Mouse (Mus musculus) midbrain, embryonic 14.5 days (tissue): ENCODE results near the gene Fam222b. TPM values are rescaled to one million over a fixed set of nuclear protein-coding genes. Genes with fewer than 3 reads are reported as not detected.

Experiments
- ATAC-seq: fragments of 200-750 bp; cut with Nextera tagmentation; 2 replicates; pipeline ENCODE4 v1.8.0; 2017; ENCODE audit warnings: moderate number of reproducible peaks, moderate library complexity; ENCODE audit not compliant: low FRiP score, low TSS enrichment
- DNase-seq: peaks from one replicate; pipeline ENCODE4 v3.0.0-alpha.2; 2015
- H3K27ac ChIP-seq: fragments of 300-500 bp; sonication (generic); replicated peaks from 2 replicates; pipeline ENCODE4 v1.5.1; 2014; ENCODE audit warnings: mild to moderate bottlenecking, low read depth, low read length, moderate library complexity
- H3K27me3 ChIP-seq: fragments of 300-500 bp; sonication (generic); 2 replicates; pipeline ENCODE4 v1.6.1; 2014; ENCODE audit warnings: low read length, control low read depth, mixed read lengths; ENCODE audit not compliant: control insufficient read depth, insufficient read depth
- H3K36me3 ChIP-seq: fragments of 300-500 bp; sonication (generic); 2 replicates; pipeline ENCODE4 v1.6.1; 2014; ENCODE audit warnings: low read length, control low read depth; ENCODE audit not compliant: control insufficient read depth, insufficient read depth
- H3K4me1 ChIP-seq: fragments of 300-500 bp; sonication (generic); 2 replicates; pipeline ENCODE4 v1.6.1; 2014; ENCODE audit warnings: mild to moderate bottlenecking, antibody characterized with exemption, low read length, control low read depth; ENCODE audit not compliant: control insufficient read depth, insufficient read depth
- H3K4me2 ChIP-seq: fragments of 300-500 bp; sonication (generic); 2 replicates; pipeline ENCODE4 v1.6.1; 2014; ENCODE audit warnings: mild to moderate bottlenecking, low read length, moderate library complexity
- H3K4me3 ChIP-seq: fragments of 300-500 bp; sonication (generic); replicated peaks from 2 replicates; pipeline ENCODE4 v1.5.1; 2014; ENCODE audit warnings: low read depth, low read length
- H3K9ac ChIP-seq: fragments of 300-500 bp; sonication (generic); replicated peaks from 2 replicates; pipeline ENCODE4 v1.6.1; 2014; ENCODE audit warnings: mild to moderate bottlenecking, low read length, moderate library complexity
- H3K9me3 ChIP-seq: fragments of 300-500 bp; sonication (generic); 2 replicates; pipeline ENCODE4 v1.6.1; 2016; ENCODE audit warnings: low read length, control low read depth, mixed read lengths; ENCODE audit not compliant: control insufficient read depth
- WGBS: fragments of 180-500 bp; shearing (Covaris S2); extraction: QIAGEN DNeasy Blood & Tissue Kit; methylation state at CpG from one replicate; pipeline ENCODE4 v1.1.7; 2014; 5-methylcytosine and 5-hydroxymethylcytosine counted together
- polyA plus RNA-seq: library from polyadenylated mRNA; unstranded; fragments of >200 nt; fragmentation: Nextera tagmentation; extraction: Ambion mirVana; gene quantifications from 2 replicates; pipeline ENCODE4 v1.2.1, GENCODE M21; 2014

The Fam222b gene
- polyA plus RNA-seq, 1 experiment from 2014 or later: 30.4 TPM

DNA sequence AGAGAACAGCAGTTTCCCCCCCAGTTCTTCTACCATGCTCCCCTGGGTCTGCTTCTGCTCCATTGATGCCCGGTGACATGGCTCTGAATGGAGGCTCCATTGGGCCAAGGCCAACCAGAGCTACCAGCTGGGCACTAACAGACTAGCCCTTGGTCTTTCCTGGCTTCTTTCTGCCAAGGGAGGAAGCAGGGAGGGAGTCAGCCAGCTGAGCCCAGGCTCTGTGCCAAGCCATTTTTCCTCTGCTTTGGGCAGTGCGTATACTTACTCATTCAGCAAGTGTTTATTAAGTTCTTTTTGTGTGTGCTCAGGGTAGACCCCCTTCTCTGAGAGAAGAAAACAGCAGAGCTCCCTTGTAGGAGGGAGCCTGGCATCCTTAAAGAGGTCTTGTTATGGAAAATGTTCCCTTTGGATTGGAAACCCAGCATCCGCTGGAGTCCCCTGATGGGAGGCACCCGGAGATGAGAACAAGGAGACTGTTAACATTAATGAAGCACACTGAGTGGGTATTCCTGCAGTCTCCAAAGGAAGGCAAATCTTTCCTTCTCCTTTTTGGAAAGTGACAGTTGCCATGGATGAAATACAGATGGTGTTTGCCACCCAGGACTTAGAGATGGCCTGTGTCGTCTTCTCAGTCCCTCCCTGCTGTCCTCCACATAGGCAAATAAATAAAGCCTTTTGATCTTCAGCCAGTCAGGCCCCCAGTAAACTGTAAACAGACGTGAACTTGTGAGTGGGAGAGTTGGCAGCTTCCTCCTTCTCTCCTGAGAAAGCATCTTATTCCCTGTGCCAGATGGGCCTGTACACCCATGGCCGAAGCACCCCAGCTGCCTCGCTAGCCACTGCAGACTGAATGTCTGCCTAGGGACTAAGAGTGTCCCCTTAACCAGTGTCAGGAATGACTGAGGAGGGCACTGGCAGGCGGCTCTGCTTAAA, 58.1 kb downstream of the Fam222b start:
- H3K4me3 ChIP-seq: no peak overlapping the region
- DNase-seq (peak; percentile 77), ATAC-seq (0 out of 2 replicates have a peak, but pooled peaks have one; percentile 40)
- H3K4me2 ChIP-seq: no peak overlapping the region
- 0 out of 2 replicates have a peak, but pooled peaks cover 3% of the 10 kb centered on the region for H3K4me1 ChIP-seq
- H3K27ac ChIP-seq: peak overlapping the region; percentile 70
- H3K9me3 ChIP-seq: no peaks in the 10 kb centered on the region
- H3K9ac ChIP-seq: no peak overlapping the region
- 62% methylated on average over 9 of the region's 9 CpGs for WGBS
- H3K27me3 ChIP-seq: no peaks in the 10 kb centered on the region
- peaks cover 83% of the 10 kb centered on the region for H3K36me3 ChIP-seq

DNA sequence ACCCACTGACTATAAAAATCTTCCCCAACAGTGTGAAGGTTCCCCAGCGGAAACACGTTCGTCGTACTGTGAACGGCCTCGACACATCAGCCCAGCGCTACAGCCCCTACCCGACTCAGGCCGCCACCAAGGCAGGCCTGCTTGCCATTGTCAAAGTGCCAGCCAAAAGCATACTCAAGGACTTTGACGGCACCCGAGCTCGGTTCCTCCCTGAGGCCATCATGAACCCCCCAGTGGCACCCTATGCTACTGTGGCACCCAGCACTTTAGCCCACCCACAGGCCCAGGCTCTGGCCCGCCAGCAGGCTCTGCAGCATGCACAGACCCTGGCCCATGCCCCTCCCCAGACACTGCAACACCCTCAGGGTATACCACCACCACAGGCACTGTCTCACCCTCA, 59.3 kb downstream of the Fam222b start:
- Histone ChIP-seq H3K27ac (peak overlapping the region; percentile 70), H3K36me3 (peaks cover 84% of the 10 kb centered on the region), H3K4me3 (no peak overlapping the region), H3K4me2 (no peak overlapping the region), H3K9ac (no peak overlapping the region), H3K9me3 (no peaks in the 10 kb centered on the region), H3K4me1 (0 out of 2 replicates have a peak, but pooled peaks cover 3% of the 10 kb centered on the region), H3K27me3 (no peaks in the 10 kb centered on the region)
- DNase-seq (peak; percentile 28), ATAC-seq (0 out of 2 replicates have a peak, but pooled peaks have one; percentile 32)
- WGBS: 84% methylated on average over 13 of the region's 13 CpGs

DNA sequence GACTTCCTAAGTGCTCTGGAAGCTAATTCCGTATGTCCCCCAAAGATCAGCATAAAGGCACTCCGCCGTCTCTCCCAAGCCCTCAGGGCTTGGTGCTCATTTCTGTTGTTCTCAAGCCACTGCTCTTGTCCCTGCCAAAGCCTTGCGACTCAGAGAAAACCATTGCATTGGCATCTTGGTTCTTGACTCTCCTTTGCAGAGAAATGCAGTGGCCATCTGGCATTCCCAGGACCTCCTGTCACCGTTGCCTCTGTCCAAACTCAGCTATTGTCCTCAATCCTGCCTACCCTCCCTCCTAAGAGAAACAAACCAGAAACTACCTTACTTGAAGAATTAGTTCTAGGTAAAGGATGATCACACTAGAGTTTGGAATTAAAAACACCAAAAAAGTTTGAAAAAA, 61.2 kb downstream of the Fam222b start:
- DNase-seq: no peak
- Histone ChIP-seq H3K27ac (no peak overlapping the region), H3K9me3 (no peaks in the 10 kb centered on the region), H3K4me1 (0 out of 2 replicates have a peak, but pooled peaks cover 3% of the 10 kb centered on the region), H3K36me3 (peaks cover 88% of the 10 kb centered on the region), H3K27me3 (no peaks in the 10 kb centered on the region), H3K4me3 (no peak overlapping the region), H3K9ac (no peak overlapping the region), H3K4me2 (no peak overlapping the region)
- WGBS: 72% methylated on average over 5 of the region's 5 CpGs
- no peak for ATAC-seq

DNA sequence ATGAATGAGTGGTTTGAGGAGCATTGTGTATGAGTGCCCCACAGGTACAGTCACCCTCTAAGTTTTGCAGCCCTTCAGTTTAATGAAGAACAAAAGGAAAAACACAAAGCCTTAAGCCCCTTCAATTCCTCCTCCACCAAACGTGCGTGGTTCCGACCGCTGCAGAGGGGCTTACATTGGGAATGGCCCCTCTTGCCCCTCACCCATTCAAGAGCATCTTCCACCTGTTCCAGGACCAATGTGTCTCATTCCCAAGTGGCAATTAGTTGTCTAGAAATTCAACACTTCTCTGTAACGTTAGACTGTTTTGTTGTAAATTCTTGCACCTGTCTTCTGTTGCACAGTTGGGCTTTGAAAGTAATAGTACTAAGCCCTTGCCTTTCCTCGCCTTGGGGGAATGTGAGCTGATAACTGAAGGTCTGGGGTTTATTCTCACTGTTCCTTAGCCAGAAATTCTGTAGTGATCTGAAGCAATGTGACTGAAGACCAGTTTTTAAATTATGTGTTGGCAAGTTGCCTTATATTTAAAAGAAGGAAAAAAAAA, 61.8 kb downstream of the Fam222b start:
- ATAC-seq: no peak
- Histone ChIP-seq H3K27me3 (no peaks in the 10 kb centered on the region), H3K4me2 (no peak overlapping the region), H3K4me1 (0 out of 2 replicates have a peak, but pooled peaks cover 3% of the 10 kb centered on the region), H3K36me3 (peaks cover 88% of the 10 kb centered on the region), H3K27ac (no peak overlapping the region), H3K9ac (no peak overlapping the region), H3K4me3 (no peak overlapping the region), H3K9me3 (no peaks in the 10 kb centered on the region)
- DNase-seq: no peak
- 67% methylated on average over 6 of the region's 6 CpGs for WGBS

DNA sequence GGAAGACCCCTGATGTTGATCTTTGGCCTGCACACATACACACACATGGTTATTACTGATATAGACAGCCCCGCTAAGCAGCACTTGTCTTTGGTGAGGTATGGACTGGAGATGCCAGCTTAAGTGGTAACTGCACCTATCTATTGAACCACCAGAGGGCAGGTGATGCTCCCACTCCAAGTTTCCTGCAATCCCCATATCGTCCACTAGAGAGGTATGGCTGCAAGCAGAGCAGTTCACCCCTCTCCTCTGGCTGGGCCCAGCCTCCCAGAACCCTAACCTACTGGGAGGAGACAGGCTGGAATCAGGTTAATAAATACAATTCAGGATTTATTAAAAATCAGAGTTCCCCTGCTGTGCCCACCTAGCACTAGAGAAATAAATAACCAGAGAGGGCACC, 64.6 kb downstream of the Fam222b start:
- Histone ChIP-seq H3K36me3 (peaks cover 79% of the 10 kb centered on the region), H3K27ac (no peak overlapping the region), H3K4me3 (no peak overlapping the region), H3K4me2 (no peak overlapping the region), H3K4me1 (peaks cover 19% of the 10 kb centered on the region), H3K9ac (no peak overlapping the region), H3K9me3 (no peaks in the 10 kb centered on the region), H3K27me3 (no peaks in the 10 kb centered on the region)
- DNase-seq (peak; percentile 91), ATAC-seq (0 out of 2 replicates have a peak, but pooled peaks have one; percentile 28)
- 20% methylated on average over 2 of the region's 2 CpGs for WGBS

DNA sequence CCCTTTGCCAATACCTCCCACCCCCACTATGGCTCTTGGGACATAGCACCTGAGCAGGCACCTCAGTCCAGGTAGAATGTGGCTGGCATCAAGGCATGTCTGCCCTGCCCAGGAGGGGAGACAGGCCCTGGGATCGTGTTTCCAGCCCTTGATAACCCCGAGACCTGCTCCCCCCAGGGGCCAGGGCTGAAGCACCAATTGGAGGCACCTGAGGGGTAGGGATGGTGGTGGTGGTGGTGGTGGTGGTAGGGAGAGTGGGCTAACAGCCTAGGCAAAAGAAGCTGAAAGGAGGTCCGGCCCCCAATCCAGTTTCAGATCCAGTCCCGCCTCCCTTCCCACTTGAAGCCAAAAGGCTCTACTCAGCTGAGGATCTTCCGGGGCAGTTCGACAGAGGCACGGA, 65.1 kb downstream of the Fam222b start:
- ATAC-seq: no peak
- H3K4me2 ChIP-seq: no peak overlapping the region
- H3K9me3 ChIP-seq: no peaks in the 10 kb centered on the region
- WGBS: 84% methylated on average over 7 of the region's 7 CpGs
- H3K36me3 ChIP-seq: peaks cover 74% of the 10 kb centered on the region
- no peak overlapping the region for H3K4me3 ChIP-seq
- H3K27me3 ChIP-seq: no peaks in the 10 kb centered on the region
- DNase-seq: no peak
- no peak overlapping the region for H3K27ac ChIP-seq
- peaks cover 19% of the 10 kb centered on the region for H3K4me1 ChIP-seq
- no peak overlapping the region for H3K9ac ChIP-seq

DNA sequence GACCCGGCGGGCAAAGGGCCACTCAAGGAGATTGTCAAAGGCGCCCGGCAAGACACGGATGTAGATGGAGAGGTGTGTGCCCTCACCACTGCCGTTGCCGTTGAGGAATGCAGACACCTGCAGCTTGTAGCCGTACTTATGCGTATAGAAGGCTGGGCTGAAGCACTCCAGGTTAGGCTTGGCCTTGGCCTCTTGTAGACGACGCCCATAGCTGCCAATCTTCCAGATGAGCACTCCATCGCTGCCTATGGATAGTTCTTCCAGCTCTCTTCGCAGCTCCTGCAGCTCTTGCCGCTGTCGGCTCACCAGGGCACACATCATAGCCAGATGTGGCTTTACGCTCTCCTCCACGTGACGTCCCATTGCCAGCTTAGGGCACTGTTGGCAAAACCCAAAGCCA, 65.7 kb downstream of the Fam222b start:
- H3K4me2 ChIP-seq: no peak overlapping the region
- no peak overlapping the region for H3K4me3 ChIP-seq
- no peak for DNase-seq
- ATAC-seq: no peak
- H3K4me1 ChIP-seq: peaks cover 19% of the 10 kb centered on the region
- 92% methylated on average over 18 of the region's 18 CpGs for WGBS
- H3K27me3 ChIP-seq: no peaks in the 10 kb centered on the region
- H3K36me3 ChIP-seq: peaks cover 68% of the 10 kb centered on the region
- no peak overlapping the region for H3K27ac ChIP-seq
- H3K9me3 ChIP-seq: no peaks in the 10 kb centered on the region
- no peak overlapping the region for H3K9ac ChIP-seq

DNA sequence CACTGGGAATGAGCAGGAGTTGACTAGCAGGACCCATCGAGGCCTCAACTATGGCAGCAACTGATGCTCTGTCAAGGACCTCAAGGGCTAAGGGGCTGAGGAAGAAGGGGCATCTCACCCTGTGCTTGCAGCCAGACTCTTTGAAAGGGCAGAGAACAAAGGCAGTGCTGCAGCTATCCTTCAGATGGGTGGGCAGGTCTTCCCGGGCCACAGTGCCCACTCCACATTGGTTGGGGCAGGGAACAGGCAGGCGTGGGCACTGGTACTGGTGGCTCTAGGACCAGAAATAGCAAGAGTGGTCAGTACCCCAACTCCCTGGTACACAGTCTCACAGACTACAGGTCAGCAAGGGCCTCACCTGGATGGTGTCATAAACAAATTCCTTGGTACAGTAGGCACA, 66.2 kb downstream of the Fam222b start:
- peaks cover 63% of the 10 kb centered on the region for H3K36me3 ChIP-seq

More for the DNA sequence above, 66.2 kb downstream of the Fam222b start:
- no peak for DNase-seq
- Histone ChIP-seq H3K4me1 (peaks cover 20% of the 10 kb centered on the region), H3K4me3 (no peak overlapping the region), H3K27me3 (no peaks in the 10 kb centered on the region), H3K9ac (no peak overlapping the region), H3K4me2 (no peak overlapping the region), H3K27ac (no peak overlapping the region), H3K9me3 (no peaks in the 10 kb centered on the region)
- WGBS: 91% methylated on average over 3 of the region's 3 CpGs
- no peak for ATAC-seq
